Mouse (Mus musculus): ENCODE data around the gene Noct.

- TF ChIP-seq CTCF (IDR thresholded peaks at IDR 0.05; ENCODE audit: borderline replicate concordance, extremely low read depth, insufficient read depth, insufficient read length) (no peak), POLR2A (IDR thresholded peaks at IDR 0.05; ENCODE audit: borderline replicate concordance, extremely low read depth, insufficient read depth, insufficient read length, poor library complexity, severe bottlenecking) (no peak)
Observed at GRCm38 (mm10) chr3:51209503-51210314, 14.5 kb upstream of the Noct start.
